ENCODE assay signal across 8 mouse cellular contexts in genomic region chr13:37467795-37468194, GRCm38 (mm10).
DNase-seq lines count a peak whose midpoint lies in the region; ATAC-seq lines count a peak whose summit lies in the region.

No protein-coding gene starts in this region.

- DNase-seq in cerebellum, postnatal 4 days (ENCODE audit: low spot score in 2 of 2): peak; percentile 54 to 73
- DNase-seq in heart, adult 11 months: peak; percentile 97
- DNase-seq in kidney, adult 11 months: peak; percentile 75
- DNase-seq in urinary bladder, adult 2 months (ENCODE audit: low spot score): peak; percentile 40

- ATAC-seq in midbrain, embryonic 12.5 days (ENCODE audit: low FRiP score, low read depth): no peak
- no peak for ATAC-seq in midbrain, embryonic 16.5 days
- no peak for ATAC-seq in limb, embryonic 15.5 days (ENCODE audit: insufficient number of reproducible peaks, low FRiP score, low TSS enrichment, low read depth)
- ATAC-seq in neural tube, embryonic 14.5 days (ENCODE audit: low read depth): peak; percentile 40; the same call in 1 of the 2 replicates

- peaks cover 31% of the 10 kb centered on the region for H3K27me3 ChIP-seq in midbrain, embryonic 12.5 days
- H3K27me3 ChIP-seq in midbrain, embryonic 16.5 days (ENCODE audit: control insufficient read depth, insufficient read depth, low read depth, low read length): no peaks in the 10 kb centered on the region; the same call in 1 of the 2 replicates
- no peaks in the 10 kb centered on the region for H3K27me3 ChIP-seq in limb, embryonic 15.5 days
- no peaks in the 10 kb centered on the region; the same call in 1 of the 2 replicates for H3K27me3 ChIP-seq in neural tube, embryonic 14.5 days (ENCODE audit: control insufficient read depth, insufficient read depth, low read length)

- H3K36me3 ChIP-seq in midbrain, embryonic 12.5 days: no peaks in the 10 kb centered on the region
- H3K36me3 ChIP-seq in midbrain, embryonic 16.5 days (ENCODE audit: control insufficient read depth, insufficient read depth, low read length): no peaks in the 10 kb centered on the region
- H3K36me3 ChIP-seq in limb, embryonic 15.5 days: no peaks in the 10 kb centered on the region
- no peaks in the 10 kb centered on the region for H3K36me3 ChIP-seq in neural tube, embryonic 14.5 days (ENCODE audit: control insufficient read depth, insufficient read depth, low read length)

- H3K9ac ChIP-seq in midbrain, embryonic 12.5 days (replicated peaks): no peak overlapping the region; the same call in 1 of the 2 replicates
- H3K9ac ChIP-seq in midbrain, embryonic 16.5 days (ENCODE audit: low read depth, low read length): no peak overlapping the region
- H3K9ac ChIP-seq in limb, embryonic 15.5 days: no peak overlapping the region
- no peak overlapping the region for H3K9ac ChIP-seq in neural tube, embryonic 14.5 days (replicated peaks; ENCODE audit: low read depth, low read length)

- H3K4me2 ChIP-seq in midbrain, embryonic 12.5 days (replicated peaks): peak overlapping the region; percentile 15; the same call in 1 of the 2 replicates
- no peak overlapping the region; the same call in 1 of the 2 replicates for H3K4me2 ChIP-seq in midbrain, embryonic 16.5 days (ENCODE audit: low read length)
- H3K4me2 ChIP-seq in limb, embryonic 15.5 days: no peak overlapping the region
- H3K4me2 ChIP-seq in neural tube, embryonic 14.5 days (ENCODE audit: low read depth, low read length): no peak overlapping the region; the same call in 1 of the 2 replicates

- no peak overlapping the region for H3K27ac ChIP-seq in midbrain, embryonic 12.5 days (replicated peaks)
- no peak overlapping the region for H3K27ac ChIP-seq in midbrain, embryonic 16.5 days (ENCODE audit: low read length)
- H3K27ac ChIP-seq in limb, embryonic 15.5 days: peak overlapping the region; percentile 1; the same call in 1 of the 2 replicates
- no peak overlapping the region for H3K27ac ChIP-seq in neural tube, embryonic 14.5 days (ENCODE audit: low read depth, low read length)

- no peak overlapping the region for H3K4me3 ChIP-seq in midbrain, embryonic 12.5 days
- no peak overlapping the region for H3K4me3 ChIP-seq in midbrain, embryonic 16.5 days (ENCODE audit: low read depth, low read length)
- H3K4me3 ChIP-seq in limb, embryonic 15.5 days: no peak overlapping the region
- H3K4me3 ChIP-seq in neural tube, embryonic 14.5 days (ENCODE audit: low read depth, low read length): no peak overlapping the region

- peaks cover 7% of the 10 kb centered on the region for H3K4me1 ChIP-seq in midbrain, embryonic 12.5 days
- H3K4me1 ChIP-seq in midbrain, embryonic 16.5 days (ENCODE audit: control insufficient read depth, insufficient read depth, low read length): peaks cover 4% of the 10 kb centered on the region; the same call in 1 of the 2 replicates
- peaks cover 25% of the 10 kb centered on the region for H3K4me1 ChIP-seq in limb, embryonic 15.5 days
- peaks cover 3% of the 10 kb centered on the region; the same call in 1 of the 2 replicates for H3K4me1 ChIP-seq in neural tube, embryonic 14.5 days (ENCODE audit: control insufficient read depth, insufficient read depth, low read length)

- 12% methylated on average over 8 of the region's 8 CpGs for WGBS in midbrain, embryonic 12.5 days
- WGBS in midbrain, embryonic 16.5 days: 9% methylated on average over 8 of the region's 8 CpGs
- 9% methylated on average over 8 of the region's 8 CpGs for WGBS in limb, embryonic 15.5 days
- WGBS in neural tube, embryonic 14.5 days: 6% methylated on average over 8 of the region's 8 CpGs

- no peaks in the 10 kb centered on the region for H3K9me3 ChIP-seq in midbrain, embryonic 12.5 days
- no peaks in the 10 kb centered on the region for H3K9me3 ChIP-seq in midbrain, embryonic 16.5 days (replicated peaks; ENCODE audit: control insufficient read depth, low read length, poor library complexity, severe bottlenecking)
- H3K9me3 ChIP-seq in limb, embryonic 15.5 days: no peaks in the 10 kb centered on the region
- no peaks in the 10 kb centered on the region for H3K9me3 ChIP-seq in neural tube, embryonic 14.5 days (ENCODE audit: control insufficient read depth, low read length)

Comparison
In these comparisons a context has a peak if more than half of its experiments do, and no peak if none do; other contexts are left out.
1. DNase-seq: peak in every context shown above with its lines; median percentile 97 in heart, adult 11 months; 75 in kidney, adult 11 months; 64 in cerebellum, postnatal 4 days; 40 in urinary bladder, adult 2 months.